Mouse (Mus musculus): Measurements from ENCODE around the gene Lrrn2. TPM values are rescaled to one million over a fixed set of nuclear protein-coding genes. Genes with fewer than 3 reads are reported as not detected.
A peak's percentile ranks its signal among the peaks of the same experiment; 100 is the strongest.

Lrrn2 gene
- polyA plus RNA-seq, 1 experiment from 2014 or later: 6.9 TPM

DNA sequence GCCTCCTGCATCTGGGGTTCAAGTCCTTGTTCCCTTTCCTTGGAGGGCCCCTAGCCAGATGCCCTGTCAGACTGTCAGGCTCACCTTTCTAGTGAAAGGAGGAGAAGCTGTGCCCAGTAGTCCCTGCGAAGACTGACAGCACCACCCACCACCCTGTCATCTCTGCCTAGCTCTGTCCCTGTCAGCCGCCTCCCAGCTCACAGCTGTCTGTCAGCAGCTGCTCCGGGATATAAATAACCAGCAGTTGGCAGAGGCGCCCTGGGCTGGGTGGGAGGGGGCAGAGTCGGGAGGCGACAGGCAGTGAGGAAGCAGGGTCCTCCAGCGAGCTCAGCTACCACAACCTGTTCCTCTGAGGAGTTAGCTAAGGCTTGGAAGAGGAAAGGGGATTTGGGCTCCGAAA, 26.8 kb upstream of the Lrrn2 start:
- WGBS: 24% methylated on average over 8 of the region's 8 CpGs
- H3K9ac ChIP-seq: no peak overlapping the region
- no peaks in the 10 kb centered on the region; the same call in 1 of the 2 replicates for H3K9me3 ChIP-seq (replicated peaks)
- H3K4me1 ChIP-seq: no peaks in the 10 kb centered on the region
- ATAC-seq (replicated peaks; ENCODE audit: low FRiP score): no peak
- H3K4me2 ChIP-seq: no peak overlapping the region
- no peak overlapping the region for H3K27ac ChIP-seq
- H3K4me3 ChIP-seq (replicated peaks): no peak overlapping the region
- H3K27me3 ChIP-seq: 0 out of 2 replicates have a peak, but pooled peaks cover 9% of the 10 kb centered on the region
- H3K36me3 ChIP-seq: no peaks in the 10 kb centered on the region

DNA sequence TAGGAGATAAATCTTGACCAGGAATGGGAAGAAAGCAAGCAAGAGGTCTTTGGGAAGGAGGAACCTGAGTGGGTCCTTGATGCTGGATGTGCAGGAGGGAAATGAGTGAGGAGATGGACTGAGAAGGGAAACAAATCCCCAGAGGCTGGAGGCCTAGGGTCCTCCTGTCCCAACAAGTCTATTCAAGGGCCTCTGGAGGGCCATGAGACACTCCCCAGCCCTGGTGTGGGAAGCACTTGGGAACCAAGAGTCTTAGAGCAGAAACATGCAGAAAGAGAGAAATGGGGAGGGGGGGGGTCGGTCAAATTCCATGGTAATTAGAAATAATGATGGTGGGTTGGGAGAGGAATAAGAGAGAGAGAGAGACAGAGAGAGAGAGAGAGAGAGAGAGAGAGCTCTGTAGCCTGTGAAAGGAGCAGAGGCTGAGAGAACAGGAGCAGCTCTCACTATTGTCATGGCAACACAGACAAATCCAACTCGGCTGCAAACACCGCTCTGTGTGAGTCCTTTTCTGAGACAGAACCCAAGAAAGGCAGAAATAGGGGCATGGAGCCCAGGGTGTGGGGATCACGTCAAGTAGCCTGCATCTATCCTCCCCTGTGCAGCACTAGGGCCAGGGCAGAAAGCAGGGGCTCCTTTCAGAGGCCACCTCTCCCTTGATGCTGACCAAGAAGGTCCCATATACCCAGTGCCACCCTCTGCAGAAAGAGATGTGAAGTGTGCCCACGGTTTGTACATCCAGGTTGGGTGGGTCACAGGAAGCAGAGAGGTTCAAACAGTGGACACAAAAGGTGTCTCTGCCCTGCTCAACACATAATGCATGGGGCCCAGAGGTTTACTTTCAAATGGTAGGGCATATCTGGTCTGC, 21.3 kb upstream of the Lrrn2 start:
- H3K4me3 ChIP-seq (replicated peaks): no peak overlapping the region
- no peaks in the 10 kb centered on the region for H3K9me3 ChIP-seq (replicated peaks)
- 0 out of 2 replicates have a peak, but pooled peaks cover 10% of the 10 kb centered on the region for H3K27me3 ChIP-seq
- no peak for ATAC-seq (replicated peaks; ENCODE audit: low FRiP score)
- no peaks in the 10 kb centered on the region for H3K36me3 ChIP-seq
- no peaks in the 10 kb centered on the region for H3K4me1 ChIP-seq
- H3K4me2 ChIP-seq: no peak overlapping the region
- H3K27ac ChIP-seq: no peak overlapping the region
- H3K9ac ChIP-seq: no peak overlapping the region
- WGBS: 65% methylated on average over 5 of the region's 5 CpGs

DNA sequence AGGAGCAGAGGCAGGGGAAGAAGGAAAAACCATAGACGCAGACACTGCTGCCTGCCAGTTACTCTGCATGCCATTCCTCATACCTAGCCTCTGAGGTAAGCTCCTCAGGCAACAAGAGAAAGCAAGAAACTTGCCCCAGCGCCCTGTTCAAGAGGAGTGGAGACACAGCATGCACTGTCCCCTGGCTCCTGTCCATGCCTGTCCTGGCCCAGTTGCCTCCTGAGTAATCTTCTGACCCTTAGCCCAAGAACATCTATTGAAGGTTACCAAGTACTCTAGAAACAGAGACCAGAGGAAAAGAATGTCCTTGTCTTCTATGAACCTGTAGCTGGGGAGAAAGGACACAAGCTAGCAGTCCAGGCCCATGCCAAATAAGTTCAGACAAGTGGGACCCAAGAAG, 15.9 kb upstream of the Lrrn2 start:
- Histone ChIP-seq H3K4me2 (no peak overlapping the region), H3K36me3 (no peaks in the 10 kb centered on the region), H3K27me3 (no peaks in the 10 kb centered on the region), H3K27ac (no peak overlapping the region), H3K4me3 (replicated peaks) (no peak overlapping the region), H3K9ac (no peak overlapping the region), H3K4me1 (no peaks in the 10 kb centered on the region), H3K9me3 (replicated peaks) (no peaks in the 10 kb centered on the region)
- WGBS: 82% methylated on average over 2 of the region's 2 CpGs
- ATAC-seq (replicated peaks; ENCODE audit: low FRiP score): no peak

DNA sequence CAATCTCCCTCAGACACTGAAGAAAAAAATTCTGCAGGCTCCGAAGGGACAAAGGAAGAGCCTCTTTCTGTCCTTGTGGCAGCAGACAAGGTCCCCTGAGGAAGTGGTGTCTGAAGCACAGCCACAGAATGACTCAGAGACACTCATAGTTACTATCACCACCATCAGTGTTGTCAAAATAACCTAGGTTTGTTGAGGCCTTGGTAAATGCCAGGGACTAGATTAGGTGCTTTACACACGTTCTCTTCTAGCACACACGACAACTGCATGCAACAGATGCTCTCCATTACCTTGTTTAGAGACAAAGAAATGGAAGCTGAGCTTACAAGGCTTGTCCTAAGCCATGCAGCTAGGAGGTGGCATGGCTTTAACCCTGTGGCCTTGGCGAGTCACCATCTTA, 14.5 kb upstream of the Lrrn2 start:
- WGBS: 82% methylated on average over 4 of the region's 4 CpGs
- no peak for ATAC-seq (replicated peaks; ENCODE audit: low FRiP score)
- no peaks in the 10 kb centered on the region for H3K9me3 ChIP-seq (replicated peaks)

DNA sequence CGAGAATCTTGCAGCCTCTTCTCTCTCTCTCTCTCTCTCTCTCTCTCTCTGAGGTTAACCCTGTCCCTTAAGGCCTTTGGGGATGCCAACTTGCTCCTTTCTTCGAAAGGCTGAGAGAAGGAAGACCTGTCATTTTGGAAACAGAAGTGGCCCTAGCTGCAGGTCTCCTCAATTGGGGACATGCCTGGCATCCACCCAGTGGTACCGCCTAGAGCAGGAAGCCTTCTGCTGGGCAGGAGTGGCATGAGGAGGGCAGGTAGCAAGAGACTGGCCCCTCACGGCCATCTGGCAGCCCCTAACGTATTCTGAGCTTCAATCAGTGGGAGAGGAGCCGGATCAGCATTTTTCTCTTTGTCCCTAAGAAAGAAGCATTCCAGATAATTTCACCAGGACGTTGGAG, 9.7 kb upstream of the Lrrn2 start:
- H3K27ac ChIP-seq: no peak overlapping the region
- 0 out of 2 replicates have a peak, but pooled peaks cover 10% of the 10 kb centered on the region for H3K27me3 ChIP-seq
- no peaks in the 10 kb centered on the region for H3K4me1 ChIP-seq
- no peaks in the 10 kb centered on the region for H3K36me3 ChIP-seq
- H3K9me3 ChIP-seq (replicated peaks): no peaks in the 10 kb centered on the region
- no peak overlapping the region for H3K4me3 ChIP-seq (replicated peaks)
- no peak overlapping the region for H3K9ac ChIP-seq
- ATAC-seq (replicated peaks; ENCODE audit: low FRiP score): no peak
- no peak overlapping the region for H3K4me2 ChIP-seq
- WGBS: 61% methylated on average over 7 of the region's 7 CpGs

More for the DNA sequence above, 14.5 kb upstream of the Lrrn2 start:
- Histone ChIP-seq H3K27me3 (no peaks in the 10 kb centered on the region), H3K36me3 (no peaks in the 10 kb centered on the region), H3K27ac (no peak overlapping the region), H3K4me3 (replicated peaks) (no peak overlapping the region), H3K9ac (no peak overlapping the region), H3K4me1 (no peaks in the 10 kb centered on the region), H3K4me2 (no peak overlapping the region)

DNA sequence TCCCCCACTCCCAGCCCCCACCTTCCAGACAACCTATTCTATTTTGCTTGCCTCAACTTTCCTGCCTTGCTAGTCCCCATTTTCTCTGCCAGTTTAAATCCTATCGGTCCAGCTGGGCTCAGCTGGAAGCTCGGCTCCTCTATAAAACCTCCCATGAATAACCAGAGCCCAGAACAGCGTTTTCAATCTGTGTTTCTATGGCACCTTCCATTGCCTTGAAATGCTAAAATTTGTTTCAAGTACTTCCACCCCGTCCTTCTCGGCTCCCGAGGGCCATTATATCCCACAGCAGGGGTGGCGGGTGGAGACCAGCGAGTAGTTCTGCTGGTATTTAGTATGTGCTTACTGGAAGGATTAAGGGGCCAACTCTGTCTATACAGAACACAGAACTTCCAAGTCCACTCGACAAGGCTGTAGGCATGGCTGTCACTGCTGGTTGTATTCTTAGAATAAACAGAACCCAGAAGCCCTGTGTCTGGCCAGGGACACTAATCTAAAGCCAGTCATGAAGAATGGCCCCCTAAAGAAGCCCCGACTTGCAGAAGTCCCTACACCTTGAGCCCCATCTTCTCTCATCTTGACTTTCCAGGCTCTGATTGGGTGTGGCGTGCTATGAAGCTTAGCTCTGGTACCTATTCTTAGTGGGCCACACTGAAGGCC, 992 bp upstream of the Lrrn2 start:
- no peak overlapping the region for H3K9ac ChIP-seq
- no peak overlapping the region for H3K27ac ChIP-seq
- H3K4me2 ChIP-seq: no peak overlapping the region
- H3K9me3 ChIP-seq (replicated peaks): no peaks in the 10 kb centered on the region
- ATAC-seq (replicated peaks; ENCODE audit: low FRiP score): no peak
- H3K36me3 ChIP-seq: no peaks in the 10 kb centered on the region
- 30% methylated on average over 11 of the region's 11 CpGs for WGBS
- H3K4me1 ChIP-seq: peaks cover 20% of the 10 kb centered on the region
- no peak overlapping the region for H3K4me3 ChIP-seq (replicated peaks)
- peaks cover 78% of the 10 kb centered on the region for H3K27me3 ChIP-seq

DNA sequence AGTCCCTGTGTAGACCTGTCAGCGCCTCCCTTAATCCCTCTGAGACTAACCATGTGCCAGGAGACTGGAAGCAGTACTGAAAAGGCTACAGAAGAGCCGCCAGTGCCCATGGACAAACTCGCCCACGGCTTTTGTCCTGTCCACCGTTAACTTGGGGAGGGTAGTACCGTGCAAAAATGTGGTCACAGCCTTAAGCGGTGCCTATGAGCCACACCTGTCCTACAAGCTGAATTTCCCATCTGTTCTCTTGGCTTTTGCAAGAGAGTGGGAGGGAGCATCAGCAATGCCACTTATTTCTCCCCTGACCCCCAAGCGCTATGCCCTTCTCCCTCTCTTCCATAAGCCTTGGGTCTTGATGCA, 292 bp upstream of the Lrrn2 start:
- H3K27ac ChIP-seq: no peak overlapping the region
- H3K27me3 ChIP-seq: peaks cover 84% of the 10 kb centered on the region
- H3K36me3 ChIP-seq: no peaks in the 10 kb centered on the region
- WGBS: 12% methylated on average over 8 of the region's 8 CpGs
- no peak for ATAC-seq (replicated peaks; ENCODE audit: low FRiP score)
- peaks cover 20% of the 10 kb centered on the region for H3K4me1 ChIP-seq
- H3K4me3 ChIP-seq (replicated peaks): peak overlapping the region; percentile 65
- peak overlapping the region; percentile 49; the same call in 1 of the 2 replicates for H3K9ac ChIP-seq
- no peaks in the 10 kb centered on the region for H3K9me3 ChIP-seq (replicated peaks)
- peak overlapping the region; percentile 98 for H3K4me2 ChIP-seq

DNA sequence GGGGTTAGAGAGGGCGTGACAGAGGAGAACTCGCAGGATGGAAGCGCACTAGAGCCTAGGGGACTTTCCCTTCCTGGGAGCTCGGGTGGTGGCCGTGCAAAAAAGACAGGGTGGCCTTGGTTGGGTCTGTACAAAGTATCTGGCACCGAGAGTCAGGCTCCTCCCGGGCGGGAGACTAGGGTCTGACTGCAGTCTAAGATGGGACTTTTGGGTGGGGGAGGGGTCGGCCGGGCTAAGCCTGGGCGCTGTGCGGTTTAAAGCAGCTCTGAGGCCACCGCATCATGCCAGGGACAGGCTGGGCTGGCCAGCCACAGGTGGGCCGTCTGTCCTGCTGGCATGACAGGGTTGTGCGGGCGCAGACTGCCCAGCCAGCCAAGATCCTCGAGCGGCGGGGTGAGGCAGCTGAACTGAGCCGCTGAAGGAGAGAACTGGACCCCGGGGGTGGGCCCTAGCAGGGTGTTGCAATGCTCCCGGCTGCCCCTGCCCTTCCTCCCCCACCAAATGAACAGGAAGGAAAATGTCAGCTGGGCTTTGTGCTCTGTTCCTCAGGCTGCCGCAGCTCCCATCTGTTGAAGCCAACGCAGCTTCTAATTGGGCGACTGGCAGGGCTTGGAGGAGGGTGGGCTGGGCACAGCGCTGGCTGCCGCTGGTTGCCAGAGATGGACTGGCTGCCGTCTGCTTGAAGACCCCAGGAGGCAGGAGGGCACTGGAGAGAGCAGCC, 1.1 kb downstream of the Lrrn2 start:
- H3K4me1 ChIP-seq: peaks cover 20% of the 10 kb centered on the region
- peak overlapping the region; percentile 49 for H3K9ac ChIP-seq
- peaks cover 83% of the 10 kb centered on the region for H3K27me3 ChIP-seq
- peak; percentile 61 for ATAC-seq (replicated peaks; ENCODE audit: low FRiP score)
- no peaks in the 10 kb centered on the region for H3K36me3 ChIP-seq
- H3K27ac ChIP-seq: no peak overlapping the region
- H3K4me3 ChIP-seq (replicated peaks): peak overlapping the region; percentile 65
- no peaks in the 10 kb centered on the region for H3K9me3 ChIP-seq (replicated peaks)
- peak overlapping the region; percentile 98 for H3K4me2 ChIP-seq
- under 1% methylated on average over 28 of the region's 28 CpGs for WGBS

DNA sequence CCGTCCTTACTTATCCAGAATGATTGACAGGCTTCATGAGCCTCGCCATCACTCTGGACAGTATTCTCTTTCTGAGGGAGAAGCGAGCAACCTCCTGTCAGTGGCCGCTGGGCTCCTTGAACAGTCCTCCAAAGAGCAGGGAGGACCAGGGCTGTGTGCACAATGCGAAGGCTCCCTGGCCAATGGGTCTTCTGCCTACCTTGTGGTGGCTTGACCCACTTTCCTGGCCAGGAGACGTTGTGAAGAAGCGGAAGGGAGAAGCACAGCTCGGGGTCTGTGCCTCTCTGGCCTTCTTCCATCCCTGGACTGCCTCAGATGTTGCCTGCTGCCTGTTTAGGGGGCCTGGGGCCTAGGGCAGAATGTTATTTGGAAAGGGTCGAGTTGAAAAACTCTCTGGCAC, 1.8 kb downstream of the Lrrn2 start:
- Histone ChIP-seq H3K9me3 (replicated peaks) (no peaks in the 10 kb centered on the region), H3K9ac (no peak overlapping the region), H3K4me3 (replicated peaks) (0 out of 2 replicates have a peak overlapping the region, but pooled peaks have one; percentile 65), H3K4me1 (peaks cover 20% of the 10 kb centered on the region), H3K4me2 (peak overlapping the region; percentile 98), H3K36me3 (no peaks in the 10 kb centered on the region), H3K27me3 (peaks cover 81% of the 10 kb centered on the region), H3K27ac (no peak overlapping the region)
- 0 out of 2 replicates have a peak, but pooled peaks have one; percentile 2 for ATAC-seq (replicated peaks; ENCODE audit: low FRiP score)
- 48% methylated on average over 9 of the region's 9 CpGs for WGBS

DNA sequence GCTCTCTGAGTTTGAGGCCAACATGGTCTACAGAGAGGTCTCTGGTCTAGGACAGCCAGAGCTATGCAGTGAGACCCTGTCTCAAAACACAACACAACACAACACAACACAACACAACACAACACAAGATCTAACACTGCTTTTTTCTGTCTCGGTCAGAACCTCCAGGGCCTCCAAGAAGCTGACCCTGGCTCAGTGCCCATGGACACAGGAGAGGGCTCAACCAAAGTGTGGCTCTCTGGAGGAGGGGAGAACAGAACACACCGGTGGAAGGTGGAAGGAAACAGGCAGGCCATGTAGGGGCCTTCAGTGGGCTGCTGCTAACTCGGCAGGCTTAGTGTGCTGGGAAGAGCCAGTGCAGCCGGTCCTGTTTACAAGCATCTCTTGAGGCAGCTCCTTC, 5.6 kb downstream of the Lrrn2 start:
- H3K36me3 ChIP-seq: no peaks in the 10 kb centered on the region
- ATAC-seq (replicated peaks; ENCODE audit: low FRiP score): no peak
- no peak overlapping the region for H3K27ac ChIP-seq
- no peak overlapping the region for H3K4me3 ChIP-seq (replicated peaks)
- H3K4me1 ChIP-seq: peaks cover 12% of the 10 kb centered on the region
- H3K9me3 ChIP-seq (replicated peaks): no peaks in the 10 kb centered on the region
- WGBS: 32% methylated on average over 4 of the region's 4 CpGs
- H3K4me2 ChIP-seq: no peak overlapping the region
- H3K27me3 ChIP-seq: peaks cover 43% of the 10 kb centered on the region
- no peak overlapping the region for H3K9ac ChIP-seq

DNA sequence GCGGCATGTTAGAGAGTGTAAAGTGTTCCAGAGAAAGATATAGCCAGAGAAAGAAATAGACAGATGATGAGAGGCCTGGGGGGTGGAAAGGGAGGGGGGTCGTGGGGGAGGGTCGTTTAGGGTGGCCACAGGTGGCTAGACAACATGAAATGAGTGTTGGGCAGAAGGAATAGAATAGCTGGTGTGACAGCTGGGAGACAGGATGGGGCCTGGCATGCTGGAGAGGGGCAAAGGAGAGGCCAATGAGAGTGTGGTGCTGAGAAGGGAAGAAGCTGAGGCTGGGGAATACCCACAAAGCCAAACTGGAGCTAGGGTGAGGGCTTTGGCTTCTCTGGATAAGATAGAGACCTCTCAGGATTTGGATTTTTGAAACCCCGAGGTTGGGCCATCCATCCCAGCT, 6.6 kb downstream of the Lrrn2 start:
- no peak overlapping the region for H3K27ac ChIP-seq
- H3K4me2 ChIP-seq: no peak overlapping the region
- no peak overlapping the region for H3K4me3 ChIP-seq (replicated peaks)
- ATAC-seq (replicated peaks; ENCODE audit: low FRiP score): no peak
- no peaks in the 10 kb centered on the region for H3K9me3 ChIP-seq (replicated peaks)
- no peaks in the 10 kb centered on the region for H3K36me3 ChIP-seq
- peaks cover 34% of the 10 kb centered on the region for H3K27me3 ChIP-seq
- WGBS: 61% methylated on average over 4 of the region's 4 CpGs
- H3K4me1 ChIP-seq: peaks cover 2% of the 10 kb centered on the region
- H3K9ac ChIP-seq: no peak overlapping the region

DNA sequence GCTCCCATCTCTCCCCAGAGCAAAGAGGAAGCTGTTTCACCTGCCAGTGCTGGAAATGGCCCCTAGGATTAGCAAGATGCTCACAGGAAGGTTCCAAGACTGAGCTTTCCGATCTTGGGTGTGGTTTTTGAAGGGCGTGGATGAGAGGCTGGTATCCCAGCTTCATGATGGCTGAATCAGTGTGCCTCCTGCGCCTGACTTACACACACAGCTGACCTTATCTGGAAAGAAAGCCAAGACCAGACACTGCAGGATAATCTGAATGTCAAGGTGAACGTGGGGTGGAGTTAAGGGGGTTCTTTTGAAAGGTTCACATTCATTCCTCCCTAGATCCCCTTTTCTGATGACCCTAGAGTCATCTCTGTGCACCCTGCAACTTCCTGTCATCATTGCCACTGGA, 8.7 kb downstream of the Lrrn2 start:
- H3K9ac ChIP-seq: no peak overlapping the region
- 85% methylated on average over 4 of the region's 4 CpGs for WGBS
- no peaks in the 10 kb centered on the region for H3K36me3 ChIP-seq
- H3K9me3 ChIP-seq (replicated peaks): no peaks in the 10 kb centered on the region
- H3K4me3 ChIP-seq (replicated peaks): no peak overlapping the region
- H3K4me1 ChIP-seq: peaks cover 8% of the 10 kb centered on the region
- H3K4me2 ChIP-seq: no peak overlapping the region
- peaks cover 13% of the 10 kb centered on the region; the same call in 1 of the 2 replicates for H3K27me3 ChIP-seq
- H3K27ac ChIP-seq: no peak overlapping the region
- no peak for ATAC-seq (replicated peaks; ENCODE audit: low FRiP score)

All from kidney, embryonic 15.5 days (tissue).